In genomic region chr2:79120610-79121345, GRCm38 (mm10) we compare ENCODE assay signal across 15 mouse cellular contexts.
DNase-seq lines count a peak whose midpoint lies in the region; ATAC-seq lines count a peak whose summit lies in the region.
"Had no signal": no experiment of that assay in that cellular context is flagged by ENCODE, and none has a peak within 500 bp of the region (broad histone marks: within the 10 kb centered on the region; RNA-seq: fewer than 3 reads in every experiment).

No protein-coding gene starts in this region.

- no peak overlapping the region for H3K4me3 ChIP-seq in kidney, embryonic 14.5 days (ENCODE audit: low read length)
- H3K4me3 ChIP-seq: forebrain, embryonic 12.5 days; heart, embryonic 15.5 days; limb, embryonic 15.5 days; neural tube, embryonic 12.5 days had no signal

- no peak overlapping the region for H3K9ac ChIP-seq in kidney, embryonic 14.5 days (ENCODE audit: low read depth, low read length)
- H3K9ac ChIP-seq: forebrain, embryonic 12.5 days; heart, embryonic 15.5 days; limb, embryonic 15.5 days; neural tube, embryonic 12.5 days had no signal

- ATAC-seq in CD4-positive, CD25-positive, alpha-beta regulatory T cell, adult 4 months: peak; percentile 65
- ATAC-seq in monocyte, adult 5-6 weeks (replicated peaks; ENCODE audit: insufficient number of reproducible peaks, low FRiP score, low TSS enrichment, poor library complexity, severe bottlenecking): 0 out of 2 replicates have a peak, but pooled peaks have one; percentile 47
- no peak for ATAC-seq in kidney, embryonic 14.5 days (ENCODE audit: low FRiP score, low TSS enrichment)
- ATAC-seq: Patski had no signal

- H3K27ac ChIP-seq in kidney, embryonic 14.5 days (ENCODE audit: low read depth, low read length): no peak overlapping the region
- H3K27ac ChIP-seq: forebrain, embryonic 12.5 days; heart, embryonic 15.5 days; limb, embryonic 15.5 days; neural tube, embryonic 12.5 days had no signal

- H3K27me3 ChIP-seq in kidney, embryonic 14.5 days (ENCODE audit: control insufficient read depth, insufficient read depth, low read length): no peaks in the 10 kb centered on the region
- H3K27me3 ChIP-seq: forebrain, embryonic 12.5 days; heart, embryonic 15.5 days; limb, embryonic 15.5 days; neural tube, embryonic 12.5 days had no signal

- no peak overlapping the region for H3K4me2 ChIP-seq in kidney, embryonic 14.5 days (replicated peaks; ENCODE audit: low read depth, low read length)
- H3K4me2 ChIP-seq: forebrain, embryonic 12.5 days; heart, embryonic 15.5 days; limb, embryonic 15.5 days; neural tube, embryonic 12.5 days had no signal

- WGBS in kidney, embryonic 14.5 days: 83% methylated on average over 6 of the region's 6 CpGs

- no peaks in the 10 kb centered on the region for H3K9me3 ChIP-seq in kidney, embryonic 14.5 days (ENCODE audit: control insufficient read depth, low read length)
- H3K9me3 ChIP-seq: forebrain, embryonic 12.5 days; heart, embryonic 15.5 days; limb, embryonic 15.5 days; neural tube, embryonic 12.5 days had no signal

- DNase-seq in MEL-GATA-1-ER (ENCODE audit: extremely low read depth, low read depth): peak; percentile 56
- peak; percentile 69 for DNase-seq in induced T-regulatory cell, adult 2 months (ENCODE audit: low read depth)
- DNase-seq in cerebellum, postnatal 14 days: no peak
- no peak for DNase-seq in cerebellum, adult 11 months
- DNase-seq: adrenal gland, adult 8-10 months; kidney, postnatal 25 days; thymus, postnatal 4 days had no signal

- H3K36me3 ChIP-seq in kidney, embryonic 14.5 days (ENCODE audit: control insufficient read depth, insufficient read depth, low read length): no peaks in the 10 kb centered on the region
- H3K36me3 ChIP-seq: forebrain, embryonic 12.5 days; heart, embryonic 15.5 days; limb, embryonic 15.5 days; neural tube, embryonic 12.5 days had no signal

- no peaks in the 10 kb centered on the region for H3K4me1 ChIP-seq in kidney, embryonic 14.5 days (ENCODE audit: control insufficient read depth, insufficient read depth, low read length)
- H3K4me1 ChIP-seq: forebrain, embryonic 12.5 days; heart, embryonic 15.5 days; limb, embryonic 15.5 days; neural tube, embryonic 12.5 days had no signal

Comparison
In these comparisons a context has a peak if more than half of its experiments do, and no peak if none do; other contexts are left out.
1. DNase-seq: peak in MEL-GATA-1-ER (single experiment) and induced T-regulatory cell, adult 2 months (single experiment); none in cerebellum, postnatal 14 days (0 of 2) and cerebellum, adult 11 months (single experiment).